Mouse (Mus musculus): ENCODE measurements around the gene Lgr4. TPM values are rescaled to one million over a fixed set of nuclear protein-coding genes. Genes with fewer than 3 reads are reported as not detected.

Lgr4 gene
- polyA plus RNA-seq, 1 experiment, result 8.6 TPM

DNA sequence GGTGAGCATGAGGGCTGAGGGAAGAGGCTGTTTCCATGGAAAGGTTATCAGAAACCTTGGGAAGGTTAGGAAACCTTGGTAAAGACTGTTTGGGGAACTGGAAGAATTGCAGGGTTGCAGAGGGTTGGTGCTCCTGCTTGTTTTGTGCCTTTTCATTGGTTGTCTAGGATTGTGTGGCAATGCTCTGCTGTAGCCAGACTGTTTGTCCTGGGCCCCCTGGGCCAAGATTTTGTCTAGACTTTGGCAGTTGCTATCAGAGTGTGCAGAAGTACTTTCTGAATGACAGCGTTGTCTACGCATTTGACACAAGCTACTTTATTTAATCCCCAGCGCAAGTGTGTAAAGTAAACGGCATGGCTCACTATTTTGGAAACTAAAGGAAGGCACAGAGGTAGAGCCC is 33.6 kb downstream of the Lgr4 start:
- H3K27ac ChIP-seq (replicated peaks; ENCODE audit: low read depth, low read length), result 0 out of 2 replicates have a peak overlapping the region, but pooled peaks have one; percentile 35
- H3K4me3 ChIP-seq (ENCODE audit: insufficient read depth, low read depth, low read length), result no peak overlapping the region
- peaks cover 13% of the 10 kb centered on the region for H3K4me1 ChIP-seq (ENCODE audit: control insufficient read depth, insufficient read depth, insufficient read length, low read length)

DNA sequence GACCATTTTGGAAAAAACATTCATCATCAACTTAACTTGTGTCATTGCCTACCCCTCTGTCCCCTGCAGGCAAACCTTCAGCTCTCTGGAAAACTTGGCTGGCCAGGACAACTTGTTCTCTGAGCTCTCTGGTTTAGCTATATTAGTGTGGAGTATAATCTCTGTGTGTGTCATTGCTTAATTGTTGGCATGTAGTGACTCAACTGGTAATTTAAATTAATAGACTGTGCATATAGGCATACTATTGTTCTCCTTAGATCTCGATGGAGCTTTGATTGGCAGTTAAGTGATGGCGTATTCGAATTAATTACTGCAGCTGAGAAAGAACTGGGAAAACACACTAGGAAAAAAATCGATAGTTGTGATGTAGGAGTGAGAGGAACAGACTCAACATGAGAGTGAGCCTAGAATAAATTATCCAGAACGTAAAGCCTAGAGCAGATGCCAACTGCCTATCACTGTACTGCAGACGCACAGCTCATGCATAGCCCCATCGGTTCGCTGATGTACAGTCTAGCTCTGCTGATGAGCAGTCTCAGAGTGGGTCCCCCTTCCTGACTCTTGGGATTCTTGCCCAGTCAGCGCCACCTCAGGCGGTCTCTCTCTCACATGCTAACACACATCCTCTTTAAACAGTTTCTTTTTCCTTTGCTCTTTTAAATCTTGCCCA is 35.7 kb downstream of the Lgr4 start:
- peaks cover 13% of the 10 kb centered on the region for H3K4me1 ChIP-seq (ENCODE audit: control insufficient read depth, insufficient read depth, insufficient read length, low read length)
- no peak overlapping the region for H3K4me3 ChIP-seq (ENCODE audit: insufficient read depth, low read depth, low read length)
- no peak overlapping the region for H3K27ac ChIP-seq (replicated peaks; ENCODE audit: low read depth, low read length)

DNA sequence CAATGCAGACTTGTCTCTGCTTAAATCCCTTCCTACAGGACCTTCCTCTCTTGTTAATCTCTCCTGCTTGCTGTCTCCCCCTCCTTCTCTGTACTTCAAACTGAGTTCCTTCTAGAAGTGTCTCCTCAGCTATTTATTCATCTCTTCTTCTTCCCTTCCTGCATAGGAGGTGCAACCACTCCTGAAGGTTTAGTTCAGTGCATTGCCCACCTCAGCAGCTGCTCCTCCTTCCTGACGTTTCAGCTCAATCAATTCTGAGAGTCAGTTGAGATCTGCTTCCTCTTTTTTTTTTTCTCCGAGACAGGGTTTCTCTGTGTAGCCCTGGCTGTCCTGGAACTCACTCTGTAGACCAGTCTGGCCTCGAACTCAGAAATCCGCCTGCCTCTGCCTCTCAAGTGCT is 36.4 kb downstream of the Lgr4 start:
- no peak overlapping the region for H3K27ac ChIP-seq (replicated peaks; ENCODE audit: low read depth, low read length)
- H3K4me1 ChIP-seq (ENCODE audit: control insufficient read depth, insufficient read depth, insufficient read length, low read length), result peaks cover 13% of the 10 kb centered on the region
- no peak overlapping the region for H3K4me3 ChIP-seq (ENCODE audit: insufficient read depth, low read depth, low read length)

DNA sequence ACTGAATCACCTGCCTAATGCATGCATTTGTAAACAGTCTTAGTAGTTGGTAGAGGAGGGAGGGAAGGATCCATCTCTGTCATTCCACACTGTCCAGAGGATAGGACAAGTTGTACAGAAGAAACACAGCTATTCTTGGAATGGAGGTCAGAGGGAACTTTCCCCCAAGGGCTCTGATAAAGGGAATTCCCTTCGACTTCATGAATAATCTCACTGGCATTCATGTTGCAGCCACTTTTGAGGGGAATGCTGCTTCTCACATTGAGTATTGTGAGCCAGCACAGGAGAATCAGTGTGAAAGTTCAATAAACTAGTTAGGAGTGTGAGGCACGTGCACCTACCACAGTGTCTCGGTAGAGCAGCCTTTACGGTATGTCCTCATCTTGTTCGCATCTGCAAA is 37.6 kb downstream of the Lgr4 start:
- Histone ChIP-seq H3K4me1 (ENCODE audit: control insufficient read depth, insufficient read depth, insufficient read length, low read length) (peaks cover 16% of the 10 kb centered on the region), H3K27ac (replicated peaks; ENCODE audit: low read depth, low read length) (peak overlapping the region; percentile 42; the same call in 1 of the 2 replicates), H3K4me3 (ENCODE audit: insufficient read depth, low read depth, low read length) (no peak overlapping the region)

DNA sequence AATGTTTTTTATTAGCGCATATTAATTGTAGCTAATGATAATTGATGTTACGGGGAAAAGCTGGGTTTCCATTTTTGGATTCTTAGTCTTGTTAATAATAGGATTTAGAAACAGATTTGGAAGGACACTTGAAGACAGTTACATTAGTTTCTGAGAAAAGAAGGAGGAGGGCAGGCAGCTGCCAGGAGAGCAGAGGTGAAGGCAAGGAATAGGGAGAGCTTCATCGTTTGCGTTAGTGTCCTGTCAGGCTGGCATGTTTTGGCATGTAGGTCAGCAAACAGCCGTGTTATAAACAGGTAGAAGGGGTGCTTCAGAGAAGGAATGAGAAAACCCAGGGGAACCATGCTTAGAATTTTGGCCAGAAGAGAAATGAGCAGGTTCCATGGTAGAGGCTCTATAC is 38.5 kb downstream of the Lgr4 start:
- Histone ChIP-seq H3K4me3 (ENCODE audit: insufficient read depth, low read depth, low read length) (no peak overlapping the region), H3K4me1 (ENCODE audit: control insufficient read depth, insufficient read depth, insufficient read length, low read length) (peaks cover 16% of the 10 kb centered on the region), H3K27ac (replicated peaks; ENCODE audit: low read depth, low read length) (no peak overlapping the region)

DNA sequence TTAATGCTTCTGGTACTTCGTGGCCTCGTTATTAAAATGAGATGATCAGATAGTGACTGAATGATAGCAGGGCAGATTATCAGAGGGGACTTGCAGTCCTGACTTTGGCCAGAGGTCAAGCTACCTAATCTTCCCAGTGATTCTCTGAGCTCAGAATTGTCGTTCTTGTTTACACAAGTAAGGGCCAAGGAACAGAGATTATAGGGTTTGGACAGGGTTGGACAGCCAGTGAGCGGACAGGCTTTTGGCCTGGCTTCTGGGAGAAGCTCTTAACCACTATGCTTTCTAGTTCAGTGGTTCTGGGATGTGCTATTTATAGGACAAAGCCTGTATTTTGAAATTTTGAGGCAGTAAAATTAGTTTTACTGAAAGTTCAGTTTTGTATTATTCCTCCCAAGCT is 39.3 kb downstream of the Lgr4 start:
- no peak overlapping the region for H3K4me3 ChIP-seq (ENCODE audit: insufficient read depth, low read depth, low read length)
- H3K27ac ChIP-seq (replicated peaks; ENCODE audit: low read depth, low read length), result no peak overlapping the region
- H3K4me1 ChIP-seq (ENCODE audit: control insufficient read depth, insufficient read depth, insufficient read length, low read length), result peaks cover 16% of the 10 kb centered on the region

DNA sequence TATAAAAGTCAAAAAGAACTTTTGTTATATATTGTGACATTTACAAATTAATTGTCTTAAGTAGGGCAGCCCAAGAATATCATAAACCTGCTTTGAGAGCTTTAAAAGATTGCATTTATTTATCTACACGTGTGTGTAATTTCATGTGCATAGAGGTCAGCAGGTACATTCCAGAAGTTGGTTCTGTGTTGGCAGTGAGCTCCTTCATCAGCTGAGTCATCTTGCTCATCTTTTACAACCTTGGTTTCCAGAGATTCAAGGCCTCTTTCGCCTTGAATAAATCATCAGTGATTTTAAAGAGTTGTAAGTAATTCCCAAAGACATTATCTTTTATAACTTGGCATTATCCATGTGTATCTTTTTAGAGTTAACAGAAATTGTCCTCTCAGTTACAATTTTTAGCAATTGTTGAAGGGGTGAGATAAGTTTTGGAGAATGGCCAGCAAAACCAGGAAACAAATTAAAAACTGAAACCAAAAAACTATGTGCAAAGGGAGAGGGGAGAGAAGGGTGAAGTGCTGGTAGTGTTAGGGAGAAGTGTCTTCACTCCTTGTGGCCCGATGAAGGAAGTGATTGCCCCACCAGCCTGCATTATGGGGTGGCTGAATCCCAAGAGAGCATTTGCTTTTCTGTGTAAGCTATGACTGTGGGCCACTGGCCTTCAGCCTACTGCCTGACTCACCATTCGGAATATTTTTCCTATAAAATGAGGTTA is 41.4 kb downstream of the Lgr4 start:
- 0 out of 2 replicates have a peak overlapping the region, but pooled peaks have one; percentile 34 for H3K27ac ChIP-seq (replicated peaks; ENCODE audit: low read depth, low read length)
- H3K4me3 ChIP-seq (ENCODE audit: insufficient read depth, low read depth, low read length), result no peak overlapping the region
- peaks cover 13% of the 10 kb centered on the region for H3K4me1 ChIP-seq (ENCODE audit: control insufficient read depth, insufficient read depth, insufficient read length, low read length)

DNA sequence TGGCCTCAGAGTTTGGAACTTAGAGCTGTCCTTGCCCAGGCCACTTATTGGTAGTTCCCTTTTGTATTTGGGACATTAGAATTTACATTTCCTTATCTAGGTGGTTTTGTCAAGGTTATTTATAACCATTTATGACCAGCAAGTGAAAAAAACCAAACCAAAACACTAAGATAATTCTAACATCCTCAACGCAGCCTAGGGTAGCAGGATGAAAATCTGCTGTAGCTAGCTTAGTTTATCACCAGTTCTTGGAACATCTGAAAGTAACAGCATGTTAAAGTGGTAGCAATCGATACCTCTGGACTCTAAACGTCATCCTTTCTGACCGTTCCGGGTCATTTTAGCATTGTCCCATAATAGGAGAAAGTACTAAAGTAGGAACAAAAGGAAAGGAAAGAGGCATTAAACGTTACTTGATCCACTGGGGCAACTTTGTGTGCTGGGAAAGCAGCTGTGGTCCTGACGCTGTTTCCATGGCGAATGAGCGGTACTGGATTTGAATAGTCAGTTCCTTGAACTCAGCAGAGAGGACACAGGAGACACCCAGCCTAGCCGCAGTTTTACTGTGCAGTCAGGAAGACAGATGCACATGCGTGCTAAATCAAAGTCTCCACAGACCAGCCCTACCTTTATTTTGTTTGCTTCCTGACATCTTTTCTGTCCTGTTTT is 42.1 kb downstream of the Lgr4 start:
- H3K4me3 ChIP-seq (ENCODE audit: insufficient read depth, low read depth, low read length), result no peak overlapping the region
- H3K4me1 ChIP-seq (ENCODE audit: control insufficient read depth, insufficient read depth, insufficient read length, low read length), result peaks cover 11% of the 10 kb centered on the region
- H3K27ac ChIP-seq (replicated peaks; ENCODE audit: low read depth, low read length), result peak overlapping the region; percentile 34

DNA sequence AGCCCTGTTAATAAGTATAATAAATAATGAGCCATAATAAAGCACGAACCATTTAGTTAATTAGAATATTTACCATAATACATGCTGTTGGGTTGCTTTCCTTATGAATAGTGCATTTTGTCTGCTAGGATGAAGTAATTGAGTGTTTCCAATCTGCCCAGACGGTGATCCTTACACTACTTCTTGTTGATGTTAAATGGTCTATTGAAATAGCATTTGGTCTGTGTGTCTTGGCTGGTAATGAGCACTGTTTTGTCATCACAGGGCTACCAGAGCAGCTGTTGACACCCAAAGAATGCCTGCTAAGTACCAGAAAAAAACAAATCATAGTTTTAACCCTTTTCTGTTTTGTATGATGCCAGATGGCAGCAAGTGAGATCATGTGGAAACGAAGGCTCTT is 42.8 kb downstream of the Lgr4 start:
- Histone ChIP-seq H3K4me1 (ENCODE audit: control insufficient read depth, insufficient read depth, insufficient read length, low read length) (peaks cover 7% of the 10 kb centered on the region), H3K4me3 (ENCODE audit: insufficient read depth, low read depth, low read length) (no peak overlapping the region), H3K27ac (replicated peaks; ENCODE audit: low read depth, low read length) (no peak overlapping the region)

DNA sequence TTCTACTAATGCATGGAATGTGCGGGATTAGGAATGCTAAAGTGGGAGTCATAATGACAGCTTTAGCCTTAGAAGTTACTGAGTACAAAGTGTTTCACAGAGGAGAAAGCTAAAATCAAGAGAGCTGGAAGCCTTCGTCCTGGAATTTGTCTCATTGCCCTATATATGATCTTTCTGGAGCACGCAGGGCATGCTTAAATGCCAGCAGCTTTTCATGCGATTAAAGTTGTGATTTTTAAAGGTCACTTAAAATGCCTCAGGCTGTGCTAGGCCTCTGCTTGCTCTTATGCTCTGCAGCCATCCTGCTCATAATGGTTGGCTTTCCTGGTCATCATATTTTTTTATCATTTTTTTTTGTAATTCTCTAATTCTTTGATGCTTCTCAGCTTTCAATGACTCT is 43.7 kb downstream of the Lgr4 start:
- no peak overlapping the region for H3K27ac ChIP-seq (replicated peaks; ENCODE audit: low read depth, low read length)
- H3K4me3 ChIP-seq (ENCODE audit: insufficient read depth, low read depth, low read length), result no peak overlapping the region
- peaks cover 3% of the 10 kb centered on the region; the same call in 1 of the 2 replicates for H3K4me1 ChIP-seq (ENCODE audit: control insufficient read depth, insufficient read depth, insufficient read length, low read length)

DNA sequence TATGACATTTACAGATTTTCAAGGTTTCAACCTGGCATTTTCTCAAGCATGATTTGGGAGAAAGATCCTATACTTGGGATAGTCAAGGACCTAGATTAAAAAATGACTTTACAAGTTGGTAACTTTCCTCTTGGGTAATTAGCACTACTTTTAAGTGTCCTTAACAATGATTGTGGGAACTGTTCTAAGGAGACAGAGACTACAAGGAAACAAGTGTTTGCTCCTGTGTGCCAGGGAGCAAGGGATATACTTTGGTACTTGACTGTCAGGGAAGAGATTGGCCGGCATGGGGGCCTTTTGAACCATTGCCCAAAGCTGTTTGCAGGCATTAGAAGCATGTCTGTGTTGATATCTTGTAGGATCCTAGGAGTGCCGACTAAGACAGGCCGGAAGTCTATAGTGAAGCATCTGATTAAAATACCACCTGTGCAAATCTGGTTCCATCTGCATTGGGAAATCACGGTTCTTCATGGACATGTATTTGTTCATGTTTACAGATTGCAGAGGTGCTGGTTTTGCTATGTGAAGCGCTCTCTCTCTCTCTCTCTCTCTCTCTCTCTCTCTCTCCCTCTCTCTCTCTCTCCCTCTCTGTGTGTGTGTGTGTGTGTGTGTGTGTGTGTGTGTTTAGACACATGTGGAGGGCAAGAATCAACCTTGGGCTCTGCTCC is 46.3 kb downstream of the Lgr4 start:
- Histone ChIP-seq H3K27ac (replicated peaks; ENCODE audit: low read depth, low read length) (no peak overlapping the region), H3K4me3 (ENCODE audit: insufficient read depth, low read depth, low read length) (no peak overlapping the region), H3K4me1 (ENCODE audit: control insufficient read depth, insufficient read depth, insufficient read length, low read length) (peaks cover 3% of the 10 kb centered on the region; the same call in 1 of the 2 replicates)

DNA sequence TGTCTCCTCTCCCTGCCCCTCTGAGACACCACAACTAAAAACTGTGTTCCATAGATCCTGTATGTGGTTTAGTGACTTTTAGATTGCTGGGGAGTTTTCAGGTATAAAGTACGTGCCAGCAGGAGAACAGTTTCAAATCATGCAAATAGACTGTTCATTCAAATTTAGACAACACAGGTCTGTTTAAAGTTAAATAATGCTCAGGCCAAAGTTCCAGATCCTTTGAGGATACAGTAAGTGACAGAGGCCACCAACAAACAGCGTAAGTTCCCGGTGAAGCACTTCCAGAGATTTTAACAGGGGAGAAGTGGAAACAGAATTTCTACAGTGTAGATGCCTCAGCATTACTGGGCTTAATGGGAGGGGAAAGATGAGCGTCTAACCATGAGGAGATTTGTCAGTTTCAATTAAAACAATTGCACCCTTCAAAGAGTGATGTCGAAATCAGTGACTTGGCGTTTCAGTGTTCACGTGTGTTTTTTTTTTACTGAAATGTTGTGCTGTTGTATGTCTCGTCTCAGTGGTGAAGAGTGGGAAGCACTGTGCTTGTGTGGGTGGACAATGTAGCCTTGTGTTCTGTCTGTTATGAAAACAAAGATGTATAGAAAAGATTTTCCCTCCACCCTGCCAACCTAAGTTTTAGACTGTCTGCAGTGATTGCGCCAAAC is 48.4 kb downstream of the Lgr4 start:
- no peak overlapping the region for H3K4me3 ChIP-seq (ENCODE audit: insufficient read depth, low read depth, low read length)
- H3K27ac ChIP-seq (replicated peaks; ENCODE audit: low read depth, low read length), result no peak overlapping the region
- no peaks in the 10 kb centered on the region; the same call in none of the 2 replicates for H3K4me1 ChIP-seq (ENCODE audit: control insufficient read depth, insufficient read depth, insufficient read length, low read length)

DNA sequence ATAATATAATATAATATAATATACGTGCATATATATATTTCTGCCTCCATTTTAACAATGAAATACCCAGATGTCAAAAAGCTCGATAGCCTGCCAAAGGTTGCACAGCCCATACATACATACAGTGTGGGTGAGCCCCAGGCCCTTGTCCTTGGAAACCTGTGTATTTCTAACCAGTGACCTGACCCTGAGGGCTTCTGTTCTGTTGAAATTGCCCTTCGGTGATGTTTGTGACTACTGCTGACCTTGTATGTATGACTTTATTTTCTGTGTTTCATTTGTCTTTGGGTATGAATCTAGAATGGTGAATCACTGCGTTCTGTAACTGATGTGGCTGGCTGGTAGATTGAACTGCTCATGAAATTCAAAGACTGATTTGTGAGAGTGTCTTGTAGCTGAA is 49.4 kb downstream of the Lgr4 start:
- no peak overlapping the region for H3K27ac ChIP-seq (replicated peaks; ENCODE audit: low read depth, low read length)
- H3K4me1 ChIP-seq (ENCODE audit: control insufficient read depth, insufficient read depth, insufficient read length, low read length), result no peaks in the 10 kb centered on the region; the same call in none of the 2 replicates
- H3K4me3 ChIP-seq (ENCODE audit: insufficient read depth, low read depth, low read length), result no peak overlapping the region

DNA sequence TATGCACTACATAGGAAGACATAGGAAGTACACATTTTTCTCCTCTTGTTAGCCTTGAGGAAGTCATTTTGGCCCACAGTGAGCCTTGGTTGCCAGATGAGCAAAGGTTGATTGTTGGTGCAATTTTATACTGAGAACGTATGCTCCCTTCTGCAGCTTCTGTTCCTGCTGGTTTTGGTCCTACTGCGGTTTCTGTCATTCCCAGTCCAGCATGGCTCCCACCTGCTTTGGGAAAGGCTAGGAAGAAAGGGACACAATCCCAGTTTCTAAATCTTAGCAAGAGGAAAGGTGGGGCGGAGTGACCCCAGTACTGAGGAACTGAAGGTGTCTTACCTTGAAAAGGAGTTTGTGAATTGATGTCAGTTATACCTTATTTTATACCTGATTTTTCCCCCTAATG is 51.9 kb downstream of the Lgr4 start:
- Histone ChIP-seq H3K4me3 (ENCODE audit: insufficient read depth, low read depth, low read length) (no peak overlapping the region), H3K4me1 (ENCODE audit: control insufficient read depth, insufficient read depth, insufficient read length, low read length) (no peaks in the 10 kb centered on the region; the same call in none of the 2 replicates), H3K27ac (replicated peaks; ENCODE audit: low read depth, low read length) (no peak overlapping the region)
